Mouse (Mus musculus): ENCODE measurements around the gene Vangl1. TPM values are rescaled to one million over a fixed set of nuclear protein-coding genes. Genes with fewer than 3 reads are reported as not detected.
"Not testable (repeated sequence)": the region's sequence is repeated elsewhere in the genome, so short reads cannot be mapped to it uniquely, and the experiment has no call there.

Gene Vangl1
- polyA plus RNA-seq, 1 experiment, result 9.7 TPM

DNA sequence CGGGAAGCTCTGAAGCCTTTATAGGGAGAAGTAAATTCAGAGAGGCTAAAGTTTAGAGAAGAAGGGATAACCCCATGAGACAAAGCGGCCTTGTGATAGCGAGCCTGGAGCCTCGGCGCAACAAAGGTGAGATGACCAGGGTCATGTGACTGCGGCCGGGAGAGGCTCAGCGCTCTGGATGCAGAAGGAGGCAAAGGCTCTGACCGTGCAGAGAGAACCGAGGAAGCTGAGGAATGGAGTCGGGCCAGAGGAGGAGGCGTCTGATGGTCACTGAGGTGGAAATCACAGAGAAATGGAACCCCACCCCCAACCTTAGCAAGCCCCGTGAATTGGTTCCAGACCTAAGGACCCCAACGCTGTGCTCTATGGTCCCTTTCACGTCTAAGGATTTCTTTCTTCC is 7.8 kb upstream of the Vangl1 start:
- no peaks in the 10 kb centered on the region for H3K4me1 ChIP-seq (replicated peaks; ENCODE audit: control insufficient read depth, insufficient read depth, low read length)
- no peaks in the 10 kb centered on the region for H3K36me3 ChIP-seq (ENCODE audit: control insufficient read depth, insufficient read depth, low read length)
- WGBS, result 97% methylated on average over 15 of the region's 15 CpGs
- H3K27ac ChIP-seq (ENCODE audit: control insufficient read depth, insufficient read depth, low read length), result no peak overlapping the region
- no peak for DNase-seq
- H3K27me3 ChIP-seq (ENCODE audit: control insufficient read depth, insufficient read depth, low read length), result no peaks in the 10 kb centered on the region
- TF ChIP-seq POLR2A (IDR thresholded peaks at IDR 0.05; ENCODE audit: control insufficient read depth, extremely low read depth, insufficient read depth, low read length, poor library complexity) (no peak), CTCF (IDR thresholded peaks at IDR 0.05; ENCODE audit: borderline replicate concordance, control insufficient read depth, extremely low read depth, insufficient read depth, low read length, poor library complexity) (no peak)
- no peak overlapping the region for H3K4me3 ChIP-seq (ENCODE audit: control insufficient read depth, insufficient read depth, low read length)

DNA sequence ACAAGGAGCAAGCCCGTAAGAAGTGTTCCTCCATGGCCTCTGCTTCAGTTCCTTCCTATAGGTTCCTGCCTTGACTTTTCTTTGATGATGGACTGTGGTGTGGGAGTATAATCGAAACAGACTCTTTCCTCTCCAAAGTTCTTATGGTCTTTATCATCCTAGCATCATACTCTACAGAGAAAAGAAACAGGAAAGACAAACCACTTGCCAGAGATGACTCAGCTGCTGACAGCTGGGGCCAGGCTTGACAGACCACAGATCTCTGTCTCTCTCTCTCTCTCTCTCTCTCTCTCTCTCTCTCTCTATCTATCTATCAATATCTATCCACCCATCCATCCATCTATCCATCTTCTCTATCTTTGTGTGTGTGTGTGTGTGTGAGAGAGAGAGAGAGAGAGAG is 6.8 kb upstream of the Vangl1 start:
- WGBS, result 20% methylated on average over 2 of the region's 2 CpGs
- no peaks in the 10 kb centered on the region for H3K4me1 ChIP-seq (replicated peaks; ENCODE audit: control insufficient read depth, insufficient read depth, low read length)

GRCm38 (mm10) chr3:102210775-102211174 is 6.3 kb upstream of the Vangl1 start:
- WGBS, result 86% methylated on average over 3 of the region's 3 CpGs
- Histone ChIP-seq H3K4me3 (ENCODE audit: control insufficient read depth, insufficient read depth, low read length) (no peak overlapping the region), H3K27ac (ENCODE audit: control insufficient read depth, insufficient read depth, low read length) (no peak overlapping the region), H3K27me3 (ENCODE audit: control insufficient read depth, insufficient read depth, low read length) (no peaks in the 10 kb centered on the region), H3K4me1 (replicated peaks; ENCODE audit: control insufficient read depth, insufficient read depth, low read length) (no peaks in the 10 kb centered on the region), H3K36me3 (ENCODE audit: control insufficient read depth, insufficient read depth, low read length) (no peaks in the 10 kb centered on the region)
- DNase-seq, result peak; percentile 47
- peak; percentile 77; the same call in 1 of the 2 replicates for TF ChIP-seq CTCF (IDR thresholded peaks at IDR 0.05; ENCODE audit: borderline replicate concordance, control insufficient read depth, extremely low read depth, insufficient read depth, low read length, poor library complexity)
- TF ChIP-seq POLR2A (IDR thresholded peaks at IDR 0.05; ENCODE audit: control insufficient read depth, extremely low read depth, insufficient read depth, low read length, poor library complexity), result no peak

More for the DNA sequence above, 6.8 kb upstream of the Vangl1 start:
- Histone ChIP-seq H3K4me3 (ENCODE audit: control insufficient read depth, insufficient read depth, low read length) (no peak overlapping the region), H3K27me3 (ENCODE audit: control insufficient read depth, insufficient read depth, low read length) (no peaks in the 10 kb centered on the region), H3K36me3 (ENCODE audit: control insufficient read depth, insufficient read depth, low read length) (no peaks in the 10 kb centered on the region), H3K27ac (ENCODE audit: control insufficient read depth, insufficient read depth, low read length) (no peak overlapping the region)
- TF ChIP-seq POLR2A (IDR thresholded peaks at IDR 0.05; ENCODE audit: control insufficient read depth, extremely low read depth, insufficient read depth, low read length, poor library complexity) (no peak), CTCF (IDR thresholded peaks at IDR 0.05; ENCODE audit: borderline replicate concordance, control insufficient read depth, extremely low read depth, insufficient read depth, low read length, poor library complexity) (no peak)
- no peak for DNase-seq

GRCm38 (mm10) chr3:102208861-102209260 is 4.4 kb upstream of the Vangl1 start:
- 88% methylated on average over 6 of the region's 6 CpGs for WGBS
- Histone ChIP-seq H3K4me1 (replicated peaks; ENCODE audit: control insufficient read depth, insufficient read depth, low read length) (no peaks in the 10 kb centered on the region), H3K27me3 (ENCODE audit: control insufficient read depth, insufficient read depth, low read length) (no peaks in the 10 kb centered on the region; the same call in 1 of the 2 replicates), H3K27ac (ENCODE audit: control insufficient read depth, insufficient read depth, low read length) (no peak overlapping the region), H3K4me3 (ENCODE audit: control insufficient read depth, insufficient read depth, low read length) (no peak overlapping the region), H3K36me3 (ENCODE audit: control insufficient read depth, insufficient read depth, low read length) (no peaks in the 10 kb centered on the region)
- TF ChIP-seq CTCF (IDR thresholded peaks at IDR 0.05; ENCODE audit: borderline replicate concordance, control insufficient read depth, extremely low read depth, insufficient read depth, low read length, poor library complexity) (no peak), POLR2A (IDR thresholded peaks at IDR 0.05; ENCODE audit: control insufficient read depth, extremely low read depth, insufficient read depth, low read length, poor library complexity) (no peak)
- DNase-seq, result no peak

DNA sequence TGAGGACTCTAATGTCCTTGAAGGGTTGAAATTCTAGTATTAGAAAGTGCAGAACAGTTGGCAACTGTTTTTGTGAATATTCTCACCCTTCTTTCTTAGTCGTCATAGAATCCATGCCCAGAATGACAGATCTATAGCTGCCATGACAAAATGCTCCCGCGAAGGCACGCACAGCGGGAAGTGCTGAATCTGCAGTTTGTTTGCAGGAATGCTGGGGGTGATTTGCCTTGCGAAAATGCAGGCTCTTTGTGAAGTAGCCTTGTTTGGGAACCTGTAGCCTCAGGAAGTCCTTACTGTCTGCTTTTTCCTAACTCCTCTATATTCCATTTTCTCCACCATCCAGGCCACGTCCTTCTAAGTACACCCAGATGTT is 951 bp upstream of the Vangl1 start:
- 36% methylated on average over 7 of the region's 7 CpGs for WGBS
- TF ChIP-seq POLR2A (IDR thresholded peaks at IDR 0.05; ENCODE audit: control insufficient read depth, extremely low read depth, insufficient read depth, low read length, poor library complexity) (no peak), CTCF (IDR thresholded peaks at IDR 0.05; ENCODE audit: borderline replicate concordance, control insufficient read depth, extremely low read depth, insufficient read depth, low read length, poor library complexity) (no peak)

DNA sequence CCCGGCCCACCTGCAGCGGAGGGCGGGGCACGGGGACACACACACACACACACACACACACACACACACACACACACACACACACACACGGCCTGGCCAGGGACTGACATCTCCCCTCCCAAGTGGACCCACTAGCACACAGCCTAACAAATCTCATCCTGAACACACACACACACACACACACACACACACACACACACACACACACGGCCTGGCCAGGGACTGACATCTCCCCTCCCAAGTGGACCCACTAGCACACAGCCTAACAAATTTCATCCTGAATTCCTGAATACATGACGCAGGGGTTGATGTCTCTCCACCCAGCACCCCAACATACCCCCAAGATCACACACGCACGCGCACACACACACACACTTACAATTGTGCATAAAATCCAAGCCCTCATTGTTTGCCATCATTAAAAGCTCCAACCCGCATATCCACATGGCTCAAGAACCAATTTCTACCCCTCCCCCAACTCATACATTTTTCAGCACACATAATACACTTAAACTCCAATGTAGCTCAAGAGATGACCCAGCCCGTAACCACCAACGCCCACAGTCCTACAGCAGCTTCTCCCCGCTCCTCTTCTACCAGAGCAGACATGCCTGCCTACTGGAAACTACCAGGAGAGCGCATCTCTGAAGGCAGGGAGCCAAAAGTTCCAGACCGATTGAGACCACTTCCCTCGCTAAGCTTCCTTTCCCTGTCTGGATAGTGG is 403 bp upstream of the Vangl1 start:
- not testable (repeated sequence) for H3K27ac ChIP-seq (ENCODE audit: control insufficient read depth, insufficient read depth, low read length); H3K36me3 ChIP-seq (ENCODE audit: control insufficient read depth, insufficient read depth, low read length); H3K4me1 ChIP-seq (replicated peaks; ENCODE audit: control insufficient read depth, insufficient read depth, low read length); H3K27me3 ChIP-seq (ENCODE audit: control insufficient read depth, insufficient read depth, low read length); DNase-seq; H3K4me3 ChIP-seq (ENCODE audit: control insufficient read depth, insufficient read depth, low read length)
- WGBS, result 23% methylated on average over 13 of the region's 17 CpGs

More for the DNA sequence above, 951 bp upstream of the Vangl1 start:
- no peak overlapping the region for H3K27ac ChIP-seq (ENCODE audit: control insufficient read depth, insufficient read depth, low read length)
- H3K36me3 ChIP-seq (ENCODE audit: control insufficient read depth, insufficient read depth, low read length), result no peaks in the 10 kb centered on the region
- no peaks in the 10 kb centered on the region for H3K4me1 ChIP-seq (replicated peaks; ENCODE audit: control insufficient read depth, insufficient read depth, low read length)
- DNase-seq, result no peak
- H3K27me3 ChIP-seq (ENCODE audit: control insufficient read depth, insufficient read depth, low read length), result no peaks in the 10 kb centered on the region; the same call in 1 of the 2 replicates
- H3K4me3 ChIP-seq (ENCODE audit: control insufficient read depth, insufficient read depth, low read length), result no peak overlapping the region

GRCm38 (mm10) chr3:102203131-102203530 is 1.4 kb downstream of the Vangl1 start:
- WGBS, result 41% methylated on average over 7 of the region's 7 CpGs
- Histone ChIP-seq H3K4me1 (replicated peaks; ENCODE audit: control insufficient read depth, insufficient read depth, low read length) (no peaks in the 10 kb centered on the region; the same call in none of the 2 replicates), H3K4me3 (ENCODE audit: control insufficient read depth, insufficient read depth, low read length) (no peak overlapping the region), H3K27me3 (ENCODE audit: control insufficient read depth, insufficient read depth, low read length) (no peaks in the 10 kb centered on the region; the same call in 1 of the 2 replicates), H3K27ac (ENCODE audit: control insufficient read depth, insufficient read depth, low read length) (no peak overlapping the region), H3K36me3 (ENCODE audit: control insufficient read depth, insufficient read depth, low read length) (no peaks in the 10 kb centered on the region)
- DNase-seq, result no peak
- no peak for TF ChIP-seq CTCF (IDR thresholded peaks at IDR 0.05; ENCODE audit: borderline replicate concordance, control insufficient read depth, extremely low read depth, insufficient read depth, low read length, poor library complexity)
- TF ChIP-seq POLR2A (IDR thresholded peaks at IDR 0.05; ENCODE audit: control insufficient read depth, extremely low read depth, insufficient read depth, low read length, poor library complexity), result no peak
